In the genomic region with DNA sequence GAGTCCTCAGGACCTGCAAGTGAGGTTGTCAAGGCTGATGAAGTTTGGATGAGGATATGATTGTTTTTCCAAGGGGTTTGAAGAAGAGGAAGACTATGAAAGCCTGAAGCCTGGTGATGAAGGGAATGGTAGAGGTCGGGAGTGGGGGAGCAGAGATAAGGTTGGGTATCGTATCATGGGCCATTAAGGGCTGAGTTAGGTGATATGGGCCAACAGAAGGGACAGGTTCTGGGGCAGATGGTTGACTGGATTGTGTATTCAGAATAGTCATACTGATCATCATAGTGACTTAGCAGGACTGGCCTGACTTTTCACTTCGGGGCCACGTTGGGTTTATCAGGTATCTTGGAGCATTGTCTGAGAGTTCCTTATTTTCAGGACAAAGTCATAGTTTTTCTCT, we compare ENCODE assay signal across 25 mouse cellular contexts. TPM values are rescaled to one million over a fixed set of nuclear protein-coding genes. Genes with fewer than 3 reads are reported as not detected.
DNase-seq lines count a peak whose midpoint lies in the region; ATAC-seq and TF ChIP-seq lines count a peak whose summit lies in the region.
"Had no signal": no experiment of that assay in that cellular context is flagged by ENCODE, and none has a peak within 500 bp of the region (broad histone marks: within the 10 kb centered on the region; RNA-seq: fewer than 3 reads in every experiment).

No protein-coding gene starts in this region.

- peak; percentile 48 to 56; a peak in 3 of 4 replicates for TF ChIP-seq EP300 in MEL (IDR thresholded peaks at IDR 0.05; ENCODE audit: low read depth in 1 of 2, low read length in 2 of 2)
- peak; percentile 76 for TF ChIP-seq EP300 in liver, embryonic 14.5 days (IDR thresholded peaks at IDR 0.05; ENCODE audit: low read depth)

- H3K27ac ChIP-seq in MEL (ENCODE audit: control insufficient read depth, low read depth, low read length) (peak overlapping the region; percentile 35; the same call in 1 of the 2 replicates), macrophage (peak overlapping the region; percentile 100)
- H3K27ac ChIP-seq in bone marrow macrophage, adult 2 months (ENCODE audit: insufficient read depth, low read depth, low read length), result peak overlapping the region; percentile 98
- H3K27ac ChIP-seq in liver, embryonic 14.5 days, result peak overlapping the region; percentile 72
- H3K27ac ChIP-seq: embryonic facial prominence, embryonic 12.5 days; heart, embryonic 10.5 days; hindbrain, embryonic 13.5 days; hindbrain, postnatal 0 days had no signal

- H3K36me3 ChIP-seq in MEL (ENCODE audit: control insufficient read depth in 1 of 2, insufficient read depth in 2 of 2, low read length in 2 of 2), result peaks cover 0 to 41% of the 10 kb centered on the region in 2 experiments; a peak in 2 of 4 replicates
- H3K36me3 ChIP-seq in liver, embryonic 14.5 days (replicated peaks; ENCODE audit: control insufficient read depth, insufficient read depth, low read depth), result no peaks in the 10 kb centered on the region
- H3K36me3 ChIP-seq in macrophage (ENCODE audit: inconsistent target), result no peaks in the 10 kb centered on the region
- H3K36me3 ChIP-seq: embryonic facial prominence, embryonic 12.5 days; heart, embryonic 10.5 days; hindbrain, embryonic 13.5 days had no signal

- DNase-seq in MEL (ENCODE audit: low read depth, low spot score), result peak; percentile 35
- no peak for DNase-seq in liver, embryonic 14.5 days (ENCODE audit: low read depth in 3 of 3, low spot score in 3 of 3)
- no peak for DNase-seq in embryo, embryonic 9.5 days (ENCODE audit: extremely low spot score)
- no peak for DNase-seq in c-Kit-positive CD71-positive TER-119-positive erythroid progenitor cells, embryonic 14.5 days (ENCODE audit: low spot score)
- DNase-seq in adrenal gland, postnatal 36 days, result no peak
- DNase-seq: adrenal gland, adult 8-10 months; cerebellum, adult 2 months; cerebellum, postnatal 10 days; gastrocnemius, postnatal 36 days; heart, adult 18-20 months; heart, postnatal 14 days had no signal

- peak; percentile 32; the same call in 1 of the 2 replicates for ATAC-seq in liver, embryonic 14.5 days (ENCODE audit: insufficient read depth)
- ATAC-seq: forebrain, embryonic 16.5 days; hindbrain, postnatal 0 days had no signal

- TF ChIP-seq RAD21 in MEL (IDR thresholded peaks at IDR 0.05; ENCODE audit: low read depth, low read length), result no peak

- no peak for TF ChIP-seq POLR2A in MEL (IDR thresholded peaks at IDR 0.05; ENCODE audit: control insufficient read depth in 1 of 2, insufficient read depth in 1 of 2, low read depth in 1 of 2, low read length in 2 of 2, poor library complexity in 1 of 2)
- no peak for TF ChIP-seq POLR2A in bone marrow macrophage, adult 2 months (IDR thresholded peaks at IDR 0.05; ENCODE audit: borderline replicate concordance, low read depth, low read length)

- no peaks in the 10 kb centered on the region for H3K9me3 ChIP-seq in MEL (replicated peaks; ENCODE audit: insufficient read depth, low read length)
- no peaks in the 10 kb centered on the region for H3K9me3 ChIP-seq in liver, embryonic 14.5 days (ENCODE audit: control insufficient read depth, low read length)
- H3K9me3 ChIP-seq: embryonic facial prominence, embryonic 12.5 days; heart, embryonic 10.5 days; hindbrain, embryonic 13.5 days had no signal

- no peak overlapping the region for H3K4me3 ChIP-seq in MEL (ENCODE audit: control insufficient read depth in 1 of 2, insufficient read depth in 1 of 2, low read depth in 2 of 2, low read length in 2 of 2)
- no peak overlapping the region for H3K4me3 ChIP-seq in bone marrow macrophage, adult 2 months (ENCODE audit: insufficient read depth, low read length)
- no peak overlapping the region for H3K4me3 ChIP-seq in liver, embryonic 14.5 days (ENCODE audit: insufficient read depth in 1 of 2, low read depth in 2 of 2, low read length in 2 of 2)
- no peak overlapping the region for H3K4me3 ChIP-seq in macrophage (ENCODE audit: inconsistent target)
- H3K4me3 ChIP-seq: embryonic facial prominence, embryonic 12.5 days; heart, embryonic 10.5 days; hindbrain, embryonic 13.5 days had no signal

- H3K27me3 ChIP-seq in MEL (ENCODE audit: control insufficient read depth in 1 of 2, insufficient read depth in 2 of 2, low read length in 2 of 2), result no peaks in the 10 kb centered on the region
- no peaks in the 10 kb centered on the region for H3K27me3 ChIP-seq in liver, embryonic 14.5 days (ENCODE audit: control insufficient read depth, insufficient read depth, low read length)
- H3K27me3 ChIP-seq: embryonic facial prominence, embryonic 12.5 days; hindbrain, embryonic 13.5 days had no signal

- peaks cover 29 to 68% of the 10 kb centered on the region in 2 experiments for H3K4me1 ChIP-seq in MEL (ENCODE audit: control insufficient read depth in 1 of 2, insufficient read depth in 2 of 2, low read length in 2 of 2)
- peaks cover 90% of the 10 kb centered on the region for H3K4me1 ChIP-seq in bone marrow macrophage, adult 2 months (ENCODE audit: control insufficient read depth, insufficient read depth, low read length)
- peaks cover 46 to 81% of the 10 kb centered on the region in 2 experiments for H3K4me1 ChIP-seq in liver, embryonic 14.5 days (replicated peaks; ENCODE audit: control insufficient read depth in 2 of 2, insufficient read depth in 2 of 2, low read length in 1 of 2)
- H3K4me1 ChIP-seq: hindbrain, embryonic 13.5 days had no signal

- H3K9ac ChIP-seq in MEL (ENCODE audit: control insufficient read depth, low read depth, low read length, poor library complexity, severe bottlenecking), result no peak overlapping the region
- peak overlapping the region; percentile 18; the same call in 1 of the 2 replicates for H3K9ac ChIP-seq in liver, embryonic 14.5 days (replicated peaks)
- H3K9ac ChIP-seq: embryonic facial prominence, embryonic 12.5 days; hindbrain, embryonic 13.5 days had no signal

- H3K79me2 ChIP-seq in MEL (ENCODE audit: control insufficient read depth, insufficient read depth, low read length, poor library complexity) (no peaks in the 10 kb centered on the region), macrophage (ENCODE audit: inconsistent target) (peaks cover 64% of the 10 kb centered on the region)

- H3K4me2 ChIP-seq in liver, embryonic 14.5 days (ENCODE audit: low read depth), result no peak overlapping the region
- H3K4me2 ChIP-seq: embryonic facial prominence, embryonic 12.5 days; hindbrain, embryonic 13.5 days had no signal

- 10% methylated on average over 4 of the region's 4 CpGs for WGBS in liver, embryonic 14.5 days (ENCODE audit: insufficient replicate concordance)
- 94% methylated on average over 4 of the region's 4 CpGs for WGBS in macrophage (ENCODE audit: missing documents)

- TF ChIP-seq CTCF in MEL (IDR thresholded peaks at IDR 0.05 in 2 of 3, conservative IDR thresholded peaks at IDR 0.05 in 1 of 3; ENCODE audit: control insufficient read depth in 1 of 3, insufficient read depth in 1 of 3, low read depth in 2 of 3, low read length in 3 of 3, poor library complexity in 1 of 3, severe bottlenecking in 1 of 3), result no peak
- no peak for TF ChIP-seq CTCF in bone marrow macrophage, adult 2 months (IDR thresholded peaks at IDR 0.05; ENCODE audit: low read depth, low read length)
- TF ChIP-seq CTCF in liver, embryonic 14.5 days (IDR thresholded peaks at IDR 0.05; ENCODE audit: low read depth), result no peak

RNA-seq across cellular contexts. Expression of gene Ctsd, which starts 7.6 kb away (rescaled TPM):
- total RNA-seq in MEL (2012; rRNA removed), result 112 and 115 TPM in 2 replicates
- polyA plus RNA-seq in MEL (2012; ENCODE audit: insufficient read depth in 1 of 2, insufficient read length in 2 of 2, low read depth in 1 of 2, low replicate concordance in 2 of 2, missing spikeins in 1 of 2), result 100 to 1,000 TPM in 1 of 2 experiments, 10 to 100 TPM in 1; 89.3 to 179 TPM
- polyA plus RNA-seq in bone marrow macrophage, adult 2 months (2012; ENCODE audit: insufficient read depth, insufficient read length, missing spikeins), result 2,800 and 3,060 TPM in 2 replicates
- 180 and 209 TPM in 2 replicates for polyA plus RNA-seq in liver, embryonic 14.5 days (2012; rRNA removed)
- 324 and 349 TPM in 2 replicates for polyA plus RNA-seq in liver, embryonic 14.5 days (2014; fragmentation: Nextera tagmentation; extraction: Ambion mirVana)
- total RNA-seq in macrophage (2018; cell fraction: chromatin; rRNA removed), result 1,000 to 10,000 TPM in 10 of 26 experiments, 100 to 1,000 TPM in 16; 173 to 1,536 (median 811) TPM
- over 10,000 TPM in 18 of 26 experiments, 1,000 to 10,000 TPM in 8; 7,525 to 19,600 (median 11,156) TPM for total RNA-seq in macrophage (2018; cell fraction: cytosol; rRNA removed)
- total RNA-seq in macrophage (2018; cell fraction: nucleus; rRNA removed), result over 10,000 TPM in 1 of 26 experiments, 1,000 to 10,000 TPM in 25; 1,185 to 10,670 (median 7,045) TPM
- 15,815 to 17,787 TPM (median 16,857 TPM) in 3 replicates for polyA plus RNA-seq in macrophage (2018)
- total RNA-seq in adrenal gland, postnatal 36 days (2021), result 1,000 to 10,000 TPM in 1 of 2 experiments, 100 to 1,000 TPM in 1; 932 to 1,123 TPM

RNA-seq across cellular contexts. Expression of gene Gm49369, which starts 13.0 kb away (rescaled TPM):
- total RNA-seq in MEL (2012; rRNA removed), result 3.2 and 8.1 TPM in 2 replicates
- polyA plus RNA-seq in MEL (2012; ENCODE audit: insufficient read depth in 1 of 2, insufficient read length in 2 of 2, low read depth in 1 of 2, low replicate concordance in 2 of 2, missing spikeins in 1 of 2), result 10 to 100 TPM in 1 of 2 experiments, not detected in 1; 15.2 TPM
- 1.1 TPM in 1 of 2 replicates, not detected in the other for polyA plus RNA-seq in bone marrow macrophage, adult 2 months (2012; ENCODE audit: insufficient read depth, insufficient read length, missing spikeins)
- polyA plus RNA-seq in liver, embryonic 14.5 days (2012; rRNA removed), result 0.66 TPM in 1 of 2 replicates, not detected in the other
- polyA plus RNA-seq in liver, embryonic 14.5 days (2014; fragmentation: Nextera tagmentation; extraction: Ambion mirVana), result 0.29 TPM in 1 of 2 replicates, not detected in the other
- 100 to 1,000 TPM in 23 of 26 experiments, 10 to 100 TPM in 3; 37.2 to 835 (median 160) TPM for total RNA-seq in macrophage (2018; cell fraction: chromatin; rRNA removed)
- total RNA-seq in macrophage (2018; cell fraction: cytosol; rRNA removed), result 1,000 to 10,000 TPM in 19 of 26 experiments, 100 to 1,000 TPM in 4, 10 to 100 TPM in 3; 38.7 to 4,200 (median 1,875) TPM
- 1,000 to 10,000 TPM in 23 of 26 experiments, 100 to 1,000 TPM in 3; 416 to 4,630 (median 2,489) TPM for total RNA-seq in macrophage (2018; cell fraction: nucleus; rRNA removed)
- polyA plus RNA-seq in macrophage (2018), result 9.6 to 6,145 TPM (median 21.2 TPM) in 3 replicates
- 1 to 10 TPM; 2.6 to 3.3 TPM for total RNA-seq in adrenal gland, postnatal 36 days (2021)
- total RNA-seq: hindbrain, postnatal 0 days had no signal
- polyA plus RNA-seq: embryonic facial prominence, embryonic 12.5 days; forebrain, embryonic 11.5 days; forebrain, embryonic 16.5 days; heart, embryonic 14.5 days; intestine, embryonic 14.5 days had no signal

RNA-seq across cellular contexts. Expression of gene Ifitm10, which starts 21.9 kb away (rescaled TPM):
- not detected in 2 replicates for total RNA-seq in MEL (2012; rRNA removed)
- polyA plus RNA-seq in MEL (2012; ENCODE audit: insufficient read depth in 1 of 2, insufficient read length in 2 of 2, low read depth in 1 of 2, low replicate concordance in 2 of 2, missing spikeins in 1 of 2) (under 1 TPM in 1 of 2 experiments, not detected in 1; 0.21 TPM), macrophage (2018) (not detected in 3 replicates)
- 0.59 TPM in 1 of 2 replicates, not detected in the other for polyA plus RNA-seq in bone marrow macrophage, adult 2 months (2012; ENCODE audit: insufficient read depth, insufficient read length, missing spikeins)
- polyA plus RNA-seq in liver, embryonic 14.5 days (2012; rRNA removed), result 0.87 and 1.1 TPM in 2 replicates
- polyA plus RNA-seq in liver, embryonic 14.5 days (2014; fragmentation: Nextera tagmentation; extraction: Ambion mirVana), result 1.0 and 1.3 TPM in 2 replicates
- total RNA-seq in macrophage (2018; cell fraction: chromatin; rRNA removed), result 10 to 100 TPM in 3 of 26 experiments, 1 to 10 TPM in 19, under 1 TPM in 1, not detected in 3; 0.98 to 27.8 (median 5.1) TPM
- under 1 TPM in 22 of 26 experiments, not detected in 4; 0.15 to 0.51 (median 0.27) TPM for total RNA-seq in macrophage (2018; cell fraction: cytosol; rRNA removed)
- 1 to 10 TPM in 13 of 26 experiments, under 1 TPM in 3, not detected in 10; 0.36 to 7.0 (median 1.5) TPM for total RNA-seq in macrophage (2018; cell fraction: nucleus; rRNA removed)
- total RNA-seq in adrenal gland, postnatal 36 days (2021), result 1 to 10 TPM; 3.0 to 4.4 TPM
- total RNA-seq: hematopoietic stem cell, adult 5-6 weeks had no signal

RNA-seq across cellular contexts. Expression of gene Syt8, which starts 39.2 kb away (rescaled TPM):
- not detected in 2 replicates for total RNA-seq in MEL (2012; rRNA removed)
- polyA plus RNA-seq in MEL (2012; ENCODE audit: insufficient read depth in 1 of 2, insufficient read length in 2 of 2, low read depth in 1 of 2, low replicate concordance in 2 of 2, missing spikeins in 1 of 2) (not detected), macrophage (2018) (3.2 to 10.3 TPM (median 4.8 TPM) in 3 replicates)
- 5.6 TPM in 2 replicates for polyA plus RNA-seq in bone marrow macrophage, adult 2 months (2012; ENCODE audit: insufficient read depth, insufficient read length, missing spikeins)
- polyA plus RNA-seq in liver, embryonic 14.5 days (2012; rRNA removed), result 0.03 and 0.57 TPM in 2 replicates
- not detected in 2 replicates for polyA plus RNA-seq in liver, embryonic 14.5 days (2014; fragmentation: Nextera tagmentation; extraction: Ambion mirVana)
- 100 to 1,000 TPM in 25 of 26 experiments, 10 to 100 TPM in 1; 60.8 to 211 (median 144) TPM for total RNA-seq in macrophage (2018; cell fraction: chromatin; rRNA removed)
- 1 to 10 TPM in 19 of 26 experiments, under 1 TPM in 7; 0.41 to 8.6 (median 1.5) TPM for total RNA-seq in macrophage (2018; cell fraction: cytosol; rRNA removed)
- total RNA-seq in macrophage (2018; cell fraction: nucleus; rRNA removed), result 100 to 1,000 TPM in 6 of 26 experiments, 10 to 100 TPM in 20; 48.3 to 120 (median 78.4) TPM
- not detected for total RNA-seq in adrenal gland, postnatal 36 days (2021)
- total RNA-seq: adrenal gland, postnatal 4 days; gastrocnemius, adult 8-10 months; gastrocnemius, postnatal 36 days; heart, adult 18-20 months; heart, postnatal 14 days; hematopoietic stem cell, adult 5-6 weeks; hindbrain, postnatal 0 days had no signal
- polyA plus RNA-seq: cerebellum, adult 2 months; forebrain, embryonic 11.5 days; forebrain, embryonic 16.5 days; frontal cortex, adult 2 months; heart, embryonic 14.5 days; hindbrain, embryonic 13.5 days; hindbrain, postnatal 0 days had no signal

RNA-seq across cellular contexts. Expression of gene Tnni2, which starts 46.1 kb away (rescaled TPM):
- not detected in 2 replicates for total RNA-seq in MEL (2012; rRNA removed)
- polyA plus RNA-seq in MEL (2012; ENCODE audit: insufficient read depth in 1 of 2, insufficient read length in 2 of 2, low read depth in 1 of 2, low replicate concordance in 2 of 2, missing spikeins in 1 of 2) (under 1 TPM in 1 of 2 experiments, not detected in 1; 0.84 TPM), macrophage (2018) (13.4 to 20.6 TPM (median 18.0 TPM) in 3 replicates)
- polyA plus RNA-seq in bone marrow macrophage, adult 2 months (2012; ENCODE audit: insufficient read depth, insufficient read length, missing spikeins), result 10.2 and 13.8 TPM in 2 replicates
- polyA plus RNA-seq in liver, embryonic 14.5 days (2012; rRNA removed), result 1.7 and 2.1 TPM in 2 replicates
- polyA plus RNA-seq in liver, embryonic 14.5 days (2014; fragmentation: Nextera tagmentation; extraction: Ambion mirVana), result 2.1 and 2.2 TPM in 2 replicates
- 10 to 100 TPM in 24 of 26 experiments, 1 to 10 TPM in 2; 3.2 to 37.4 (median 23.0) TPM for total RNA-seq in macrophage (2018; cell fraction: chromatin; rRNA removed)
- total RNA-seq in macrophage (2018; cell fraction: cytosol; rRNA removed), result 10 to 100 TPM in 15 of 26 experiments, 1 to 10 TPM in 11; 6.3 to 23.8 (median 11.0) TPM
- total RNA-seq in macrophage (2018; cell fraction: nucleus; rRNA removed), result 10 to 100 TPM in 19 of 26 experiments, 1 to 10 TPM in 7; 5.5 to 26.3 (median 13.7) TPM
- under 1 TPM; 0.50 to 0.89 TPM for total RNA-seq in adrenal gland, postnatal 36 days (2021)
- polyA plus RNA-seq: forebrain, embryonic 16.5 days had no signal

Comparison
In these comparisons a context has a peak if more than half of its experiments do, and no peak if none do; other contexts are left out.
1. H3K27ac ChIP-seq: peak in every context shown above with its lines; median percentile 100 in macrophage; 98 in bone marrow macrophage, adult 2 months; 72 in liver, embryonic 14.5 days; 35 in MEL.